Mouse (Mus musculus) cortical plate, adult 2 months (tissue): ENCODE measurements at regions not wholly inside any gene's neighbourhood (a gene's known extent, or its start where the extent isn't known, plus 50 kb on each side); places are given as distances from the start of the nearest gene placed in this dataset.

Experiments used
- H3K27ac ChIP-seq: fragments of 200-500 bp; 2 replicates; pipeline ENCODE4 v1.5.1; 2012; ENCODE audit warnings: low read length, control low read depth, inconsistent platforms; ENCODE audit not compliant: insufficient read depth
- H3K4me1 ChIP-seq: fragments of 200-500 bp; 2 replicates; pipeline ENCODE4 v1.6.1; 2011; ENCODE audit warnings: low read length; ENCODE audit not compliant: control insufficient read depth, insufficient read depth
- H3K4me3 ChIP-seq: fragments of 200-500 bp; 2 replicates; pipeline ENCODE4 v1.5.1; 2011; ENCODE audit warnings: mild to moderate bottlenecking, low read length, control low read depth; ENCODE audit not compliant: insufficient read depth
- CTCF ChIP-seq: fragments of 200-500 bp; IDR thresholded peaks from 2 replicates; pipeline ENCODE4 v1.5.1; 2011; ENCODE audit warnings: mild to moderate bottlenecking, control low read depth, low read length; ENCODE audit not compliant: insufficient read depth; ENCODE audit errors: extremely low read depth
- POLR2A ChIP-seq: fragments of 200-500 bp; IDR thresholded peaks from 2 replicates; pipeline ENCODE4 v1.6.1; 2011; ENCODE audit warnings: mild to moderate bottlenecking, low read length, control low read depth; ENCODE audit not compliant: insufficient read depth; ENCODE audit errors: extremely low read depth

- TF ChIP-seq POLR2A (no peak), CTCF (no peak)
- Histone ChIP-seq H3K4me3 (no peak overlapping the region), H3K4me1 (no peaks in the 10 kb centered on the region)
These were observed 479.3 kb downstream of the Kcnj2 start for GRCm38 (mm10) chr11:111545291-111545690.

GRCm38 (mm10) chr11:111555131-111555530, 489.2 kb downstream of the Kcnj2 start:
- no peak overlapping the region for H3K4me3 ChIP-seq
- H3K4me1 ChIP-seq, result no peaks in the 10 kb centered on the region
- TF ChIP-seq CTCF (no peak), POLR2A (no peak)
- H3K27ac ChIP-seq, result no peak overlapping the region

More at GRCm38 (mm10) chr11:111545291-111545690, 479.3 kb downstream of the Kcnj2 start:
- no peak overlapping the region for H3K27ac ChIP-seq

- H3K4me3 ChIP-seq, result no peak overlapping the region
- no peak overlapping the region for H3K27ac ChIP-seq
- TF ChIP-seq CTCF, result no peak
- TF ChIP-seq POLR2A, result no peak
- H3K4me1 ChIP-seq, result no peaks in the 10 kb centered on the region
These were observed 489.7 kb downstream of the Kcnj2 start for GRCm38 (mm10) chr11:111555615-111556014.

- Histone ChIP-seq H3K4me3 (no peak overlapping the region), H3K4me1 (no peaks in the 10 kb centered on the region), H3K27ac (no peak overlapping the region)
- TF ChIP-seq POLR2A (no peak), CTCF (no peak)
These were observed 492.6 kb downstream of the Kcnj2 start for GRCm38 (mm10) chr11:111558302-111559140.

GRCm38 (mm10) chr11:111563171-111563570, 497.2 kb downstream of the Kcnj2 start:
- TF ChIP-seq POLR2A (no peak), CTCF (no peak)
- Histone ChIP-seq H3K4me1 (no peaks in the 10 kb centered on the region), H3K27ac (no peak overlapping the region), H3K4me3 (no peak overlapping the region)

GRCm38 (mm10) chr11:111568041-111568440, 502.1 kb downstream of the Kcnj2 start:
- no peak overlapping the region for H3K27ac ChIP-seq
- H3K4me3 ChIP-seq, result no peak overlapping the region
- no peaks in the 10 kb centered on the region for H3K4me1 ChIP-seq
- TF ChIP-seq CTCF (no peak), POLR2A (no peak)

- Histone ChIP-seq H3K4me3 (no peak overlapping the region), H3K4me1 (no peaks in the 10 kb centered on the region), H3K27ac (no peak overlapping the region)
- TF ChIP-seq CTCF (no peak), POLR2A (no peak)
These were observed 502.9 kb downstream of the Kcnj2 start for GRCm38 (mm10) chr11:111568876-111569275.

GRCm38 (mm10) chr11:111577883-111578282, 511.9 kb downstream of the Kcnj2 start:
- Histone ChIP-seq H3K4me3 (no peak overlapping the region), H3K27ac (no peak overlapping the region), H3K4me1 (no peaks in the 10 kb centered on the region)
- TF ChIP-seq CTCF (no peak), POLR2A (no peak)

- no peak for TF ChIP-seq CTCF
- no peak for TF ChIP-seq POLR2A
- no peak overlapping the region for H3K4me3 ChIP-seq
- no peaks in the 10 kb centered on the region for H3K4me1 ChIP-seq
- no peak overlapping the region for H3K27ac ChIP-seq
These were observed 517.0 kb downstream of the Kcnj2 start for GRCm38 (mm10) chr11:111582980-111583379.

- no peak overlapping the region for H3K27ac ChIP-seq
- H3K4me1 ChIP-seq, result no peaks in the 10 kb centered on the region
- H3K4me3 ChIP-seq, result no peak overlapping the region
- TF ChIP-seq CTCF, result no peak
- no peak for TF ChIP-seq POLR2A
These were observed 517.6 kb downstream of the Kcnj2 start for GRCm38 (mm10) chr11:111583606-111584005.
